Mouse (Mus musculus): ENCODE results near the gene Gm11939. TPM values are rescaled to one million over a fixed set of nuclear protein-coding genes. Genes with fewer than 3 reads are reported as not detected.
A peak's percentile ranks its signal among the peaks of the same experiment; 100 is the strongest.

The Gm11939 gene
- polyA plus RNA-seq, 1 experiment = not detected

DNA sequence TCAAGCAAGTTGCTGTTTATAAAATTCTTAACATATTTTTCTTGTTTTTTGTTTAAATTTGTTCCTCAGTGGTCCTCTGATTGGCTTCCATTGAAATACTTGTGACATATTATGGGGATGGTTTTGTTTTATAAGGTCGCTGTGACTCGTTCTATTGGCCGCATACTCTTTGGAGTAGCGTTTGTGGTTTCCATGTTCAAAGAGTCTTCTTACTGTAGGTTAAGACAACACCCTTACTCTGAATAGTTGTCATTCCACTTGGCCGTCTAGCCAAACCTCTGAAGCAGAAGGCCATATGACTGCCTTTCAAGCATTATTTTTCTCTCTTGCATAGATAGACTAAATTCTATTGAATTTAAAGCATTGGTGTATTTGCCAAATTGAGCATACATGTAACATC lies 21.8 kb upstream of the Gm11939 start:
- Histone ChIP-seq H3K36me3 (ENCODE audit: control insufficient read depth, insufficient read depth, low read length) (no peaks in the 10 kb centered on the region), H3K4me1 (ENCODE audit: control insufficient read depth, insufficient read depth, insufficient read length) (no peaks in the 10 kb centered on the region), H3K27ac (ENCODE audit: insufficient read depth, low read length) (no peak overlapping the region), H3K4me3 (ENCODE audit: extremely low read depth, insufficient read depth, insufficient read length) (no peak overlapping the region), H3K27me3 (ENCODE audit: control insufficient read depth, insufficient read depth, low read length) (no peaks in the 10 kb centered on the region)
- TF ChIP-seq POLR2A (IDR thresholded peaks at IDR 0.05; ENCODE audit: low read depth, low read length) (no peak), CTCF (IDR thresholded peaks at IDR 0.05; ENCODE audit: extremely low read depth, insufficient read depth, insufficient read length, insufficient replicate concordance) (no peak)
- 90% methylated on average over 5 of the region's 5 CpGs for WGBS
- DNase-seq (ENCODE audit: low read depth in 1 of 2, low spot score in 2 of 2) = no peak

DNA sequence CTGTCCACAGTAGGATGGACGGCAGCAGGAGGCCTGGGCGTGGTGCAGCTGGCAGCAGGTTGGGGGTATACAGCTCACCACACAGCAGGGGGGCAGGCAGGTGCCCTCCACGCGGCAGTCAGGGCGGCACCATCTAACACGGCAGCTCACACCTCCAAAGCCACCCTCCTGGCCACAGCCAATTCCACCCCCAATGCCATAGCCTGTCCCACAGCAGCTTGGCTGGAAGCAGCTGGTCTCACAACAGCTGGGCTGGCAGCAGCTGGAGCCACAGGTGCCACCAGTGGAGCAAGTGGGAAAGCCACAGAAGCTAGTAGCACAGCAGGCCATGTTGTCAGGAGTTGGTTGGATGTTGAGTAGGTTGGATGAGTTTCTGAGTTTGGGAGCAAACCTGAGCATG lies 21.4 kb upstream of the Gm11939 start, which contains the start of gene Krtap1-5:
TSS of gene Krtap1-5 (minus strand) at position 381 of the 400 bp plus-strand sequence.
- no peak within 1 kb of the TSS for H3K4me3 ChIP-seq (ENCODE audit: extremely low read depth, insufficient read depth, insufficient read length)
- H3K27me3 ChIP-seq (ENCODE audit: control insufficient read depth, insufficient read depth, low read length) = no peaks in the 10 kb centered on the region
- no peaks in the 10 kb centered on the region for H3K36me3 ChIP-seq (ENCODE audit: control insufficient read depth, insufficient read depth, low read length)
- H3K4me1 ChIP-seq (ENCODE audit: control insufficient read depth, insufficient read depth, insufficient read length) = no peaks in the 10 kb centered on the region
- H3K27ac ChIP-seq (ENCODE audit: insufficient read depth, low read length) = no peak within 1 kb of the TSS
- 80% methylated on average over 6 of the region's 6 CpGs for WGBS
- TF ChIP-seq POLR2A (IDR thresholded peaks at IDR 0.05; ENCODE audit: low read depth, low read length) = no peak
- TF ChIP-seq CTCF (IDR thresholded peaks at IDR 0.05; ENCODE audit: extremely low read depth, insufficient read depth, insufficient read length, insufficient replicate concordance) = no peak
- no peak for DNase-seq (ENCODE audit: low read depth in 1 of 2, low spot score in 2 of 2)

DNA sequence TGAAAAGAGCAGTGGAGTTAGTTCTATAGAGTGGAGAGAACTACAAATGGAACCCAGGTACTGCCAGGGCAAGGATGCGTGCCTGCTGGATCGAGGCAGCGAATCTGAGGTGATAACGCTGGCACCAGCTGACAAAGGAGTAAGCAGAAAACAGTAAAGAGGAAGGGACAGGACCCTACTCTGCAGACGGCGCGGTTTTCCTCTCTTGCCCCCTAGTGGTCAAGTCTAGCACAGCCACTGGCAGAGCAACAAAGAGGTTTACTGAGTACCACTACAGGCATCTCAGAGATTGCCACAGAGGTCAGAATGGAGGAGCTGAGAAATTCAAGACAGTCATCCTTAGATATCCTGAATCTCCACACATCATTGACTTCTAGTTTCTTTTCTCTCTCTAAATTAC lies 14.8 kb upstream of the Gm11939 start:
- Histone ChIP-seq H3K4me1 (ENCODE audit: control insufficient read depth, insufficient read depth, insufficient read length) (no peaks in the 10 kb centered on the region; the same call in 1 of the 2 replicates), H3K27me3 (ENCODE audit: control insufficient read depth, insufficient read depth, low read length) (no peaks in the 10 kb centered on the region), H3K27ac (ENCODE audit: insufficient read depth, low read length) (no peak overlapping the region), H3K36me3 (ENCODE audit: control insufficient read depth, insufficient read depth, low read length) (no peaks in the 10 kb centered on the region), H3K4me3 (ENCODE audit: extremely low read depth, insufficient read depth, insufficient read length) (no peak overlapping the region)
- WGBS = 2% methylated on average over 7 of the region's 7 CpGs
- TF ChIP-seq POLR2A (IDR thresholded peaks at IDR 0.05; ENCODE audit: low read depth, low read length) (no peak), CTCF (IDR thresholded peaks at IDR 0.05; ENCODE audit: extremely low read depth, insufficient read depth, insufficient read length, insufficient replicate concordance) (peak; percentile 53; the same call in 1 of the 2 replicates)
- peak in 1 of 2 experiments; percentile 27 for DNase-seq (ENCODE audit: low read depth in 1 of 2, low spot score in 2 of 2)

DNA sequence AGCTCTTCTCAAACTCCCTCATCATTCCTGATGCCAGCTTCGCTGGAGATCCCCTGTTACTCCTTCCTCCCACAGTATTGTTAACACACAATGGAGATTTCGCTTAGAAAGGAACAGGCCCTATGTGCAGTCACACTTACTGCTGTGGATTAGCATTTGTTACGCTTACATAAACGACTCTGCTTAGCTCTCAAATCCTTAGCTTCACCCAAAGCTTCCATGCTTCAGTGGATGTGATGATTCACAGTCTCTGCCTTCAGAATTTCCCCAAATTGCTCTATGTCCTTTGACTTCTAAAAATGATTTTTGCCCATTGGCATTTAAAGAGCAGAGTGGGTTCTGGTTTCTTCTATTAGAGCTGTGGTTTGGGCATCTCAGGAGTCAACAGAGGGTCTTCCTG lies 13.9 kb upstream of the Gm11939 start:
- no peak for DNase-seq (ENCODE audit: low read depth in 1 of 2, low spot score in 2 of 2)
- Histone ChIP-seq H3K4me1 (ENCODE audit: control insufficient read depth, insufficient read depth, insufficient read length) (no peaks in the 10 kb centered on the region; the same call in 1 of the 2 replicates), H3K27me3 (ENCODE audit: control insufficient read depth, insufficient read depth, low read length) (no peaks in the 10 kb centered on the region), H3K4me3 (ENCODE audit: extremely low read depth, insufficient read depth, insufficient read length) (no peak overlapping the region), H3K27ac (ENCODE audit: insufficient read depth, low read length) (no peak overlapping the region), H3K36me3 (ENCODE audit: control insufficient read depth, insufficient read depth, low read length) (no peaks in the 10 kb centered on the region)
- WGBS = 73% methylated on average over 4 of the region's 4 CpGs
- TF ChIP-seq POLR2A (IDR thresholded peaks at IDR 0.05; ENCODE audit: low read depth, low read length) = no peak
- TF ChIP-seq CTCF (IDR thresholded peaks at IDR 0.05; ENCODE audit: extremely low read depth, insufficient read depth, insufficient read length, insufficient replicate concordance) = no peak

DNA sequence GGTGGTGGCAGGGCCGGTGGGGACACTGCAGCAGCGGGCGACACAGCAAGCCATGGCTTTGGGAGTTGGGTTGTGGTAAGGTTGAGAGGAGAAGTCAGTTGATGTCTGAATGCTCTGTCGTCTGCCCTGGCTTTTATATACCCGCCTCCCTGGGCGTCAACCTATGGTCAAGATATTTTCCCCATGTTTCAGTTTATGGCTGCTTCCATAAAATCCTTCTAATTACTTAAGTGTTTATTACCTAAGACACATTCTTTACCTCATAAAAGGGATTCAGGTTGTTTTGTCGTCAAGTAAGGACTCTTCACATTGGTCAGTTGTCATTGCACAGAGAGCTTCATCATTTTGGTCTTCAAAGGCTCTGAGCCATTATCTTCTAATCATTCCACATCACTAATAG lies 7.3 kb upstream of the Gm11939 start, which contains the start of gene Krtap3-1:
TSS of gene Krtap3-1 (minus strand) at position 101 of the 400 bp plus-strand sequence.
- no peaks in the 10 kb centered on the region for H3K4me1 ChIP-seq (ENCODE audit: control insufficient read depth, insufficient read depth, insufficient read length)
- TF ChIP-seq POLR2A (IDR thresholded peaks at IDR 0.05; ENCODE audit: low read depth, low read length) (no peak), CTCF (IDR thresholded peaks at IDR 0.05; ENCODE audit: extremely low read depth, insufficient read depth, insufficient read length, insufficient replicate concordance) (no peak)
- H3K36me3 ChIP-seq (ENCODE audit: control insufficient read depth, insufficient read depth, low read length) = no peaks in the 10 kb centered on the region
- no peak within 1 kb of the TSS for H3K4me3 ChIP-seq (ENCODE audit: extremely low read depth, insufficient read depth, insufficient read length)
- WGBS = 90% methylated on average over 7 of the region's 7 CpGs
- no peak within 1 kb of the TSS for H3K27ac ChIP-seq (ENCODE audit: insufficient read depth, low read length)
- H3K27me3 ChIP-seq (ENCODE audit: control insufficient read depth, insufficient read depth, low read length) = no peaks in the 10 kb centered on the region
- DNase-seq (ENCODE audit: low read depth in 1 of 2, low spot score in 2 of 2) = no peak

DNA sequence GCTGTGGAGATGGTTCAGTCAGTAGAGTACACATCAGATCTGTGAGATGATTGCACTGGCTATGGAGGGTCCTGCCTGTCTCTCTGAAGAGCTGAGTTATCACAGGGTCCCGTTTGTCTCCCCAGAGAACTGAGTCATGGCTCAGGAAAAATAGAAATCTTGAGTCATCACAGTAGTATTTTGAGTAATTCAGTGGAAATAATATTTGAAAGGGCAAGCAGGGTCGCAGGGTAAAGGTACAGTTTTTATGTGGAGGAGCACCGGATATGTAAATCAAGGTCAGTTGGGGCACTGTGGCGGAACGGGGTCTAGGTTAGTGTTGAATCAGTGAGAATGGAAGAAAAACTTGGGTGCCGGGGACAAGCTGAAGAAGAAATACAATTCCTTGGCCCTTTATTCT lies 3.3 kb upstream of the Gm11939 start:
- Histone ChIP-seq H3K27me3 (ENCODE audit: control insufficient read depth, insufficient read depth, low read length) (no peaks in the 10 kb centered on the region), H3K36me3 (ENCODE audit: control insufficient read depth, insufficient read depth, low read length) (no peaks in the 10 kb centered on the region), H3K4me1 (ENCODE audit: control insufficient read depth, insufficient read depth, insufficient read length) (no peaks in the 10 kb centered on the region), H3K27ac (ENCODE audit: insufficient read depth, low read length) (no peak overlapping the region), H3K4me3 (ENCODE audit: extremely low read depth, insufficient read depth, insufficient read length) (no peak overlapping the region)
- no peak for TF ChIP-seq CTCF (IDR thresholded peaks at IDR 0.05; ENCODE audit: extremely low read depth, insufficient read depth, insufficient read length, insufficient replicate concordance)
- no peak for TF ChIP-seq POLR2A (IDR thresholded peaks at IDR 0.05; ENCODE audit: low read depth, low read length)
- no peak for DNase-seq (ENCODE audit: low read depth in 1 of 2, low spot score in 2 of 2)
- 81% methylated on average over 6 of the region's 6 CpGs for WGBS

DNA sequence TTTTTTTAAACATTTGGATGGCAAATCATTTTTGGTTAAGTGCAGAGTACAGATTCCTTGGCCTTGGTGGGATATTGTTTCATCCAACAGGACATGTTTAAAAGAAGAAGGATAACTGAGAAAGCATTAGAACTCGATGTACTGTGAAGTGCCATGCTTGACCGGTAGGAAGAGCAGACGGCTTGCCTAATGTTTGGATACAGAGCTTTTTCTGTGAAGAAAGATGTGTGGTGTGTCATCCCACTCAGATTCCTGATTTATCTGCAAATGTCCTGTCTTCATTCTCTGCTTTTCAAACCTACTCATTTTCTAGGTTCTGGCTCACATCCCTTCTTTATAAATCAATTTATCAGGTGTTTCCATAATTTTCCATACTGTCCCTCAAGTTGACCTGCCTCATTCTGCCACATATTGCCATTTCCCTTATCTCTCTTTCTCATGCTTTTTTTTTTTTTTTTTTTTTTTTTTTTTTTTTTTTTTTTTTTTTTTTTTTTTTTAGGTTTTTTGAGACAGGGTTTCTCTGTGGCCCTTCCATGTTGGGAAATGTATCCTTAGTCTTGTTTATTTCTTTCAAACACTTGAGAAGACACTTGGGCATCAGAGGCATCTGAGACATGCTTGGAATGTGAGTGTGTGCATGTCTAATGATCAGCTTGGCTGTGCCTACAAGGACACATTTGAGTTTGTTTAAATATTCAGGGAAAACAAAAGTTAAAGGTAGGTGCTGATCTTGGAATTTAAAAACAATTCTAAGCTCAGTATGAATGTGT lies 1.1 kb downstream of the Gm11939 start:
- TF ChIP-seq POLR2A (IDR thresholded peaks at IDR 0.05; ENCODE audit: low read depth, low read length) = no peak
- no peak for TF ChIP-seq CTCF (IDR thresholded peaks at IDR 0.05; ENCODE audit: extremely low read depth, insufficient read depth, insufficient read length, insufficient replicate concordance)
- DNase-seq (ENCODE audit: low read depth in 1 of 2, low spot score in 2 of 2) = no peak
- Histone ChIP-seq H3K27me3 (ENCODE audit: control insufficient read depth, insufficient read depth, low read length) (no peaks in the 10 kb centered on the region), H3K27ac (ENCODE audit: insufficient read depth, low read length) (no peak overlapping the region), H3K36me3 (ENCODE audit: control insufficient read depth, insufficient read depth, low read length) (no peaks in the 10 kb centered on the region), H3K4me1 (ENCODE audit: control insufficient read depth, insufficient read depth, insufficient read length) (no peaks in the 10 kb centered on the region), H3K4me3 (ENCODE audit: extremely low read depth, insufficient read depth, insufficient read length) (no peak overlapping the region)
- 88% methylated on average over 3 of the region's 3 CpGs for WGBS
